Mouse (Mus musculus) cerebellum, adult 9-11 months (tissue): ENCODE data around the gene Mxi1.

Experiments
- DNase-seq: peaks from one replicate; pipeline ENCODE4 v3.0.0; 2022

Gene Mxi1

GRCm38 (mm10) chr19:53402741-53403432 is 92.6 kb downstream of the Mxi1 start:
- no peak for DNase-seq

- peak; percentile 79 for DNase-seq
Measured at GRCm38 (mm10) chr19:53404219-53404836, 94.0 kb downstream of the Mxi1 start.

- peak; percentile 93 for DNase-seq
Measured at GRCm38 (mm10) chr19:53404837-53405356, 94.6 kb downstream of the Mxi1 start.

GRCm38 (mm10) chr19:53405810-53406209 is 95.5 kb downstream of the Mxi1 start:
- no peak for DNase-seq

- DNase-seq: no peak
Measured at GRCm38 (mm10) chr19:53407350-53407749, 97.0 kb downstream of the Mxi1 start.

- DNase-seq: no peak
Measured at GRCm38 (mm10) chr19:53408398-53408797, 98.1 kb downstream of the Mxi1 start.

- DNase-seq: no peak
Measured at GRCm38 (mm10) chr19:53409663-53410307, 99.5 kb downstream of the Mxi1 start.

- DNase-seq: no peak
Measured at GRCm38 (mm10) chr19:53412149-53412848, 102.0 kb downstream of the Mxi1 start.

GRCm38 (mm10) chr19:53413617-53414380 is 103.5 kb downstream of the Mxi1 start:
- DNase-seq: no peak

GRCm38 (mm10) chr19:53414650-53415049 is 104.3 kb downstream of the Mxi1 start:
- no peak for DNase-seq

- no peak for DNase-seq
Measured at GRCm38 (mm10) chr19:53415198-53415597, 104.9 kb downstream of the Mxi1 start.

GRCm38 (mm10) chr19:53419834-53420233 is 109.5 kb downstream of the Mxi1 start:
- peak; percentile 72 for DNase-seq

GRCm38 (mm10) chr19:53420924-53421582 is 110.7 kb downstream of the Mxi1 start:
- DNase-seq: peak; percentile 74

GRCm38 (mm10) chr19:53421583-53422188 is 111.4 kb downstream of the Mxi1 start:
- DNase-seq: no peak

GRCm38 (mm10) chr19:53422358-53423308 is 112.3 kb downstream of the Mxi1 start:
- DNase-seq: no peak

- DNase-seq: no peak
Measured at GRCm38 (mm10) chr19:53423341-53423753, 113.0 kb downstream of the Mxi1 start.

- DNase-seq: no peak
Measured at GRCm38 (mm10) chr19:53423816-53424465, 113.6 kb downstream of the Mxi1 start.

GRCm38 (mm10) chr19:53424629-53425028 is 114.3 kb downstream of the Mxi1 start:
- no peak for DNase-seq
